Mouse (Mus musculus) kidney, adult 2 months (tissue): ENCODE data around the gene Npc1l1.

Experiments used
- CTCF ChIP-seq: fragments of 200-500 bp; conservative IDR thresholded peaks from 2 replicates; pipeline ENCODE4 v1.5.1; 2011; ENCODE audit warnings: low read depth, mild to moderate bottlenecking, control low read depth, low read length, moderate library complexity, mixed read lengths; ENCODE audit not compliant: insufficient read depth, insufficient read length
- POLR2A ChIP-seq: fragments of 200-500 bp; IDR thresholded peaks from one replicate; pipeline ENCODE4 v1.6.1; 2011; ENCODE audit warnings: low read depth, low read length, control low read depth

DNA sequence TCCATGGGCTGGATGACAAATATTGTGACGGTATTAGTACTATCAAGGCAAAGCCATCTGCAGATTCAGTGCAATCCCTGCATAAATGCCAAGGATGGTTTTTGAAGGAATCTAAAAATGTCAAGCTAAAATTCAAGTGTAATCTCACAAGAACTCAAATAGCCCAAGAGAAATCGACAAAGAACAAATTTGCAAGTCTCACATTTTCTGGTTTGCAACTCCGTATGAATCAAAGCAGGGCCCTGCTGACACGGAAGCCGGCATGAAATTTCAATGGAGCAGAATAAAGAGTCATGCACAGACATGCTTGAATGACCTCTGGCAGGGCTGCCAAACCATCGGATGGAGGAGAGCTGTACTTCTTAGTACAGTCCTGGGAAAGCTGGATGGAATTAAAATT lies 10.0 kb downstream of the Npc1l1 start:
- TF ChIP-seq POLR2A (no peak), CTCF (no peak)
